Mouse (Mus musculus) neural tube, embryonic 14.5 days (tissue): ENCODE measurements around the gene Crip1. TPM values are rescaled to one million over a fixed set of nuclear protein-coding genes. Genes with fewer than 3 reads are reported as not detected.
"Not testable (repeated sequence)": the region's sequence is repeated elsewhere in the genome, so short reads cannot be mapped to it uniquely, and the experiment has no call there.

Experiments
- ATAC-seq: fragments of 200-750 bp; cut with Nextera tagmentation; 2 replicates; pipeline ENCODE4 v1.8.0; 2017; ENCODE audit warnings: low read depth, mild to moderate bottlenecking, moderate TSS enrichment, moderate library complexity
- H3K27ac ChIP-seq: fragments of 300-500 bp; sonication (generic); 2 replicates; pipeline ENCODE4 v1.5.1; 2014; ENCODE audit warnings: low read depth, mild to moderate bottlenecking, control low read depth, low read length, moderate library complexity, mixed read lengths
- H3K27me3 ChIP-seq: fragments of 300-500 bp; sonication (generic); 2 replicates; pipeline ENCODE4 v1.6.1; 2014; ENCODE audit warnings: low read length; ENCODE audit not compliant: control insufficient read depth, insufficient read depth
- H3K36me3 ChIP-seq: fragments of 300-500 bp; sonication (generic); 2 replicates; pipeline ENCODE4 v1.6.1; 2014; ENCODE audit warnings: low read length, mixed read lengths; ENCODE audit not compliant: control insufficient read depth, insufficient read depth
- H3K4me1 ChIP-seq: fragments of 300-500 bp; sonication (generic); 2 replicates; pipeline ENCODE4 v1.6.1; 2014; ENCODE audit warnings: low read length; ENCODE audit not compliant: control insufficient read depth, insufficient read depth
- H3K4me2 ChIP-seq: fragments of 300-500 bp; sonication (generic); 2 replicates; pipeline ENCODE4 v1.6.1; 2014; ENCODE audit warnings: mild to moderate bottlenecking, low read depth, low read length, control low read depth
- H3K4me3 ChIP-seq: fragments of 300-500 bp; sonication (generic); 2 replicates; pipeline ENCODE4 v1.5.1; 2014; ENCODE audit warnings: low read depth, low read length, control low read depth, mixed read lengths
- H3K9ac ChIP-seq: fragments of 300-500 bp; sonication (generic); replicated peaks from 2 replicates; pipeline ENCODE4 v1.6.1; 2014; ENCODE audit warnings: low read depth, mild to moderate bottlenecking, control low read depth, low read length, mixed read lengths
- H3K9me3 ChIP-seq: fragments of 300-500 bp; sonication (generic); 2 replicates; pipeline ENCODE4 v1.6.1; 2016; ENCODE audit warnings: low read length; ENCODE audit not compliant: control insufficient read depth
- WGBS: fragments of 180-500 bp; shearing (Covaris S2); extraction: QIAGEN DNeasy Blood & Tissue Kit; methylation state at CpG from one replicate; pipeline ENCODE4 v1.1.7; 2014; 5-methylcytosine and 5-hydroxymethylcytosine counted together
- polyA plus RNA-seq: library from polyadenylated mRNA; unstranded; fragments of >200 nt; fragmentation: Nextera tagmentation; extraction: Ambion mirVana; gene quantifications from 2 replicates; pipeline ENCODE4 v1.2.1, GENCODE M21; 2014

The Crip1 gene
- polyA plus RNA-seq, 1 experiment from 2014 or later: 11.7 TPM

GRCm38 (mm10) chr12:113184945-113185344 is 38.8 kb downstream of the Crip1 start:
- ATAC-seq: no peak
- H3K4me1 ChIP-seq: peaks cover 12% of the 10 kb centered on the region
- H3K27ac ChIP-seq: no peak overlapping the region
- no peak overlapping the region for H3K9ac ChIP-seq
- no peak overlapping the region for H3K4me3 ChIP-seq
- WGBS: 65% methylated on average over 5 of the region's 5 CpGs
- no peaks in the 10 kb centered on the region for H3K9me3 ChIP-seq
- 0 out of 2 replicates have a peak, but pooled peaks cover 2% of the 10 kb centered on the region for H3K27me3 ChIP-seq
- H3K36me3 ChIP-seq: 0 out of 2 replicates have a peak, but pooled peaks cover 3% of the 10 kb centered on the region
- H3K4me2 ChIP-seq: no peak overlapping the region

GRCm38 (mm10) chr12:113185442-113186291 is 39.6 kb downstream of the Crip1 start, which contains the start of gene Tmem121:
TSS of gene Tmem121 (plus strand) at chr12:113185930.
- Histone ChIP-seq H3K27me3 (0 out of 2 replicates have a peak, but pooled peaks cover 2% of the 10 kb centered on the region), H3K9ac (peak within 1 kb of the TSS; percentile 82), H3K4me3 (peak within 1 kb of the TSS; percentile 72), H3K4me1 (peaks cover 12% of the 10 kb centered on the region), H3K4me2 (peak within 1 kb of the TSS; percentile 90), H3K27ac (peak within 1 kb of the TSS; percentile 10; the same call in 1 of the 2 replicates), H3K36me3 (0 out of 2 replicates have a peak, but pooled peaks cover 7% of the 10 kb centered on the region), H3K9me3 (no peaks in the 10 kb centered on the region)
- peak; percentile 62 for ATAC-seq
- WGBS: 1% methylated on average over 59 of the region's 63 CpGs

GRCm38 (mm10) chr12:113186326-113187010 is 40.4 kb downstream of the Crip1 start:
- peaks cover 12% of the 10 kb centered on the region for H3K4me1 ChIP-seq
- peak overlapping the region; percentile 10; the same call in 1 of the 2 replicates for H3K27ac ChIP-seq
- 30% methylated on average over 12 of the region's 12 CpGs for WGBS
- peak overlapping the region; percentile 82 for H3K9ac ChIP-seq
- H3K4me2 ChIP-seq: peak overlapping the region; percentile 90
- 0 out of 2 replicates have a peak, but pooled peaks cover 11% of the 10 kb centered on the region for H3K36me3 ChIP-seq
- H3K27me3 ChIP-seq: 0 out of 2 replicates have a peak, but pooled peaks cover 2% of the 10 kb centered on the region
- peak; percentile 3; the same call in 1 of the 2 replicates for ATAC-seq
- no peaks in the 10 kb centered on the region for H3K9me3 ChIP-seq
- peak overlapping the region; percentile 72 for H3K4me3 ChIP-seq

- WGBS: 66% methylated on average over 4 of the region's 4 CpGs
- 0 out of 2 replicates have a peak, but pooled peaks cover 11% of the 10 kb centered on the region for H3K36me3 ChIP-seq
- peak overlapping the region; percentile 72 for H3K4me3 ChIP-seq
- H3K4me2 ChIP-seq: peak overlapping the region; percentile 90
- H3K9ac ChIP-seq: peak overlapping the region; percentile 82
- ATAC-seq: no peak
- H3K27ac ChIP-seq: no peak overlapping the region
- H3K9me3 ChIP-seq: no peaks in the 10 kb centered on the region
- 0 out of 2 replicates have a peak, but pooled peaks cover 2% of the 10 kb centered on the region for H3K27me3 ChIP-seq
- H3K4me1 ChIP-seq: peaks cover 12% of the 10 kb centered on the region
These were observed 40.9 kb downstream of the Crip1 start for GRCm38 (mm10) chr12:113187011-113187375.

GRCm38 (mm10) chr12:113187584-113188295 is 41.6 kb downstream of the Crip1 start:
- H3K4me3 ChIP-seq: peak overlapping the region; percentile 36
- H3K27ac ChIP-seq: no peak overlapping the region
- peak overlapping the region; percentile 90 for H3K4me2 ChIP-seq
- 0 out of 2 replicates have a peak, but pooled peaks cover 11% of the 10 kb centered on the region for H3K36me3 ChIP-seq
- 0 out of 2 replicates have a peak, but pooled peaks cover 2% of the 10 kb centered on the region for H3K27me3 ChIP-seq
- no peaks in the 10 kb centered on the region for H3K9me3 ChIP-seq
- H3K9ac ChIP-seq: peak overlapping the region; percentile 53
- ATAC-seq: peak; percentile 46; the same call in 1 of the 2 replicates
- H3K4me1 ChIP-seq: peaks cover 12% of the 10 kb centered on the region
- WGBS: 3% methylated on average over 55 of the region's 56 CpGs

GRCm38 (mm10) chr12:113188349-113189055 is 42.4 kb downstream of the Crip1 start:
- 0 out of 2 replicates have a peak, but pooled peaks cover 2% of the 10 kb centered on the region for H3K27me3 ChIP-seq
- H3K9ac ChIP-seq: 0 out of 2 replicates have a peak overlapping the region, but pooled peaks have one; percentile 53
- no peaks in the 10 kb centered on the region for H3K9me3 ChIP-seq
- peak overlapping the region; percentile 90 for H3K4me2 ChIP-seq
- ATAC-seq: no peak
- peaks cover 12% of the 10 kb centered on the region for H3K4me1 ChIP-seq
- H3K36me3 ChIP-seq: 0 out of 2 replicates have a peak, but pooled peaks cover 11% of the 10 kb centered on the region
- peak overlapping the region; percentile 36; the same call in 1 of the 2 replicates for H3K4me3 ChIP-seq
- WGBS: 90% methylated on average over 51 of the region's 51 CpGs
- no peak overlapping the region for H3K27ac ChIP-seq

- Histone ChIP-seq H3K9me3 (no peaks in the 10 kb centered on the region), H3K4me2 (no peak overlapping the region), H3K27ac (no peak overlapping the region), H3K9ac (no peak overlapping the region), H3K4me1 (no peaks in the 10 kb centered on the region), H3K4me3 (no peak overlapping the region), H3K27me3 (no peaks in the 10 kb centered on the region), H3K36me3 (0 out of 2 replicates have a peak, but pooled peaks cover 11% of the 10 kb centered on the region)
- 70% methylated on average over 2 of the region's 2 CpGs for WGBS
- ATAC-seq: no peak
These were observed 47.3 kb downstream of the Crip1 start for GRCm38 (mm10) chr12:113193423-113193822.

- H3K9me3 ChIP-seq, H3K27me3 ChIP-seq, H3K4me2 ChIP-seq, H3K9ac ChIP-seq, H3K4me1 ChIP-seq, H3K27ac ChIP-seq, H3K36me3 ChIP-seq, ATAC-seq, H3K4me3 ChIP-seq: not testable (repeated sequence)
- 93% methylated on average over 3 of the region's 6 CpGs for WGBS
These were observed 53.0 kb downstream of the Crip1 start for GRCm38 (mm10) chr12:113199132-113199531.
